Mouse (Mus musculus): ENCODE measurements around the gene Dchs1. TPM values are rescaled to one million over a fixed set of nuclear protein-coding genes. Genes with fewer than 3 reads are reported as not detected.

The Dchs1 gene
- polyA plus RNA-seq, 1 experiment from 2014 or later, result 22.2 TPM

GRCm38 (mm10) chr7:105715366-105715765 lies 72.1 kb downstream of the Dchs1 start:
- no peak for ATAC-seq (ENCODE audit: low FRiP score, low read depth)
- H3K36me3 ChIP-seq, result no peaks in the 10 kb centered on the region
- H3K4me2 ChIP-seq (replicated peaks), result no peak overlapping the region
- no peak overlapping the region for H3K4me3 ChIP-seq
- 54% methylated on average over 3 of the region's 3 CpGs for WGBS
- no peak overlapping the region for H3K27ac ChIP-seq
- H3K9me3 ChIP-seq, result no peaks in the 10 kb centered on the region
- no peak overlapping the region for H3K9ac ChIP-seq
- no peaks in the 10 kb centered on the region for H3K4me1 ChIP-seq
- H3K27me3 ChIP-seq, result no peaks in the 10 kb centered on the region

- H3K4me2 ChIP-seq (replicated peaks), result no peak overlapping the region
- H3K9ac ChIP-seq, result no peak overlapping the region
- no peaks in the 10 kb centered on the region for H3K36me3 ChIP-seq
- ATAC-seq (ENCODE audit: low FRiP score, low read depth), result no peak
- no peaks in the 10 kb centered on the region for H3K4me1 ChIP-seq
- H3K27ac ChIP-seq, result no peak overlapping the region
- 90% methylated on average over 5 of the region's 5 CpGs for WGBS
- H3K4me3 ChIP-seq, result no peak overlapping the region
- no peaks in the 10 kb centered on the region for H3K9me3 ChIP-seq
- H3K27me3 ChIP-seq, result no peaks in the 10 kb centered on the region
These were observed 78.7 kb downstream of the Dchs1 start for GRCm38 (mm10) chr7:105708733-105709132.

DNA sequence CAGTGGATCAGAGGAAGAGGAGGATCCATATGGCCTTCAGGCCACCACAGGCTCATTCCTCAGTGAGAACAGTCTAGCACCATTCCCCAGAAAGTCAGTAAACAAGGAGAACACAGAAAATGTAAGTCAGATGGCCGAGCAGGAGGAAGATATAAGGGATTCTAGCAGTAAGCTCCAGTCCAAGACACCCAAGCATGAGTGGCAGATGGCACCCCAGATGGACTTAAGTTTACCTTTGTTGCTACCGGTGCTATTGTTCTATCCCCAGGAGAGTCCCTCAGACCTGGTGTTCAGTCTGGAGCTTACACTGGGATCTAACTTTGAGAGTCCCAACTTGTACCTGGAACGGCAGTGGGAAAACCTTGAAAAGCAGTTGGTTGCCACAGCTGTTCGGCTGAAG lies 83.6 kb downstream of the Dchs1 start:
- H3K4me2 ChIP-seq (replicated peaks), result no peak overlapping the region
- no peak overlapping the region for H3K27ac ChIP-seq
- WGBS, result 83% methylated on average over 4 of the region's 4 CpGs
- no peak overlapping the region for H3K9ac ChIP-seq
- H3K4me3 ChIP-seq, result no peak overlapping the region
- no peaks in the 10 kb centered on the region for H3K9me3 ChIP-seq
- no peaks in the 10 kb centered on the region for H3K4me1 ChIP-seq
- H3K36me3 ChIP-seq, result no peaks in the 10 kb centered on the region
- ATAC-seq (ENCODE audit: low FRiP score, low read depth), result no peak
- no peaks in the 10 kb centered on the region for H3K27me3 ChIP-seq

GRCm38 (mm10) chr7:105703184-105703583 lies 84.3 kb downstream of the Dchs1 start:
- H3K4me2 ChIP-seq (replicated peaks), result no peak overlapping the region
- H3K9ac ChIP-seq, result no peak overlapping the region
- no peaks in the 10 kb centered on the region for H3K27me3 ChIP-seq
- H3K9me3 ChIP-seq, result no peaks in the 10 kb centered on the region
- H3K36me3 ChIP-seq, result no peaks in the 10 kb centered on the region
- WGBS, result 86% methylated on average over 16 of the region's 16 CpGs
- H3K27ac ChIP-seq, result no peak overlapping the region
- H3K4me3 ChIP-seq, result no peak overlapping the region
- no peaks in the 10 kb centered on the region for H3K4me1 ChIP-seq
- ATAC-seq (ENCODE audit: low FRiP score, low read depth), result no peak

Other genes starting within 250 kb of the Dchs1 start
- gene Smpd1, start 233.3 kb downstream of the Dchs1 start, polyA plus RNA-seq (2015; fragmentation: Nextera tagmentation; extraction: Ambion mirVana), result 40.1 and 40.8 TPM in 2 replicates
- 51.1 and 58.3 TPM in 2 replicates for gene Apbb1, start 206.0 kb downstream of the Dchs1 start, polyA plus RNA-seq (2015; fragmentation: Nextera tagmentation; extraction: Ambion mirVana)
- gene Hpx, start 187.5 kb downstream of the Dchs1 start, polyA plus RNA-seq (2015; fragmentation: Nextera tagmentation; extraction: Ambion mirVana), result 0.37 and 1.00 TPM in 2 replicates
- 36.9 and 38.0 TPM in 2 replicates for gene Trim3, start 154.1 kb downstream of the Dchs1 start, polyA plus RNA-seq (2015; fragmentation: Nextera tagmentation; extraction: Ambion mirVana)
- gene Timm10b, start 147.6 kb downstream of the Dchs1 start, polyA plus RNA-seq (2015; fragmentation: Nextera tagmentation; extraction: Ambion mirVana), result 182 and 195 TPM in 2 replicates
- gene Arfip2, start 147.2 kb downstream of the Dchs1 start, polyA plus RNA-seq (2015; fragmentation: Nextera tagmentation; extraction: Ambion mirVana), result 82.4 and 97.0 TPM in 2 replicates
- gene Gm45799, start 147.1 kb downstream of the Dchs1 start, polyA plus RNA-seq (2015; fragmentation: Nextera tagmentation; extraction: Ambion mirVana), result 23.7 and 28.5 TPM in 2 replicates
- gene Dnhd1, start 136.8 kb downstream of the Dchs1 start, polyA plus RNA-seq (2015; fragmentation: Nextera tagmentation; extraction: Ambion mirVana), result 1.7 and 1.9 TPM in 2 replicates
- gene Ilk, start 51.1 kb downstream of the Dchs1 start, polyA plus RNA-seq (2015; fragmentation: Nextera tagmentation; extraction: Ambion mirVana), result 312 and 317 TPM in 2 replicates
- 44.0 and 44.3 TPM in 2 replicates for gene Rrp8, start 50.3 kb downstream of the Dchs1 start, polyA plus RNA-seq (2015; fragmentation: Nextera tagmentation; extraction: Ambion mirVana)
- gene Taf10, start 43.3 kb downstream of the Dchs1 start, polyA plus RNA-seq (2015; fragmentation: Nextera tagmentation; extraction: Ambion mirVana), result 118 and 133 TPM in 2 replicates
- 42.5 and 50.8 TPM in 2 replicates for gene Tpp1, start 35.4 kb downstream of the Dchs1 start, polyA plus RNA-seq (2015; fragmentation: Nextera tagmentation; extraction: Ambion mirVana)
- gene Mrpl17, start 23.4 kb upstream of the Dchs1 start, polyA plus RNA-seq (2015; fragmentation: Nextera tagmentation; extraction: Ambion mirVana), result 341 and 356 TPM in 2 replicates
- gene Gm4070, start 166.3 kb upstream of the Dchs1 start, polyA plus RNA-seq (2015; fragmentation: Nextera tagmentation; extraction: Ambion mirVana), result 0.41 and 0.64 TPM in 2 replicates